Mouse (Mus musculus) heart, postnatal 25 days (tissue): ENCODE results near the gene Enpp3. TPM values are rescaled to one million over a fixed set of nuclear protein-coding genes. Genes with fewer than 3 reads are reported as not detected.

ENCODE experiments used
- total RNA-seq, 2 experiments: library from RNA; stranded (reverse); gene quantifications; 2 replicates each; pipeline ENCODE4 v1.2.3; 2021

Enpp3 gene
- total RNA-seq, 2 experiments from 2014 or later: 2.9 to 4.7 TPM

Other genes starting within 250 kb of the Enpp3 start
- gene Ccn2, start 247.4 kb downstream of the Enpp3 start, total RNA-seq: 100 to 1,000 TPM in 1 of 2 experiments, 10 to 100 TPM in 1; 73.3 to 125 TPM
- gene Enpp1, start 130.7 kb downstream of the Enpp3 start, total RNA-seq: 1 to 10 TPM; 6.3 to 6.5 TPM
- 10 to 100 TPM; 14.7 to 15.6 TPM for gene Med23, start 27.2 kb upstream of the Enpp3 start, total RNA-seq
- under 1 TPM in 1 of 2 experiments, not detected in 1; 0.17 TPM for gene Arg1, start 84.7 kb upstream of the Enpp3 start, total RNA-seq